Mouse (Mus musculus) forebrain, embryonic 13.5 days (tissue): ENCODE data around the gene Ppp2r2d. TPM values are rescaled to one million over a fixed set of nuclear protein-coding genes. Genes with fewer than 3 reads are reported as not detected.
A peak's percentile ranks its signal among the peaks of the same experiment; 100 is the strongest.

Experiments
- ATAC-seq: fragments of 200-750 bp; cut with Nextera tagmentation; 2 replicates; pipeline ENCODE4 v1.8.0; 2017
- H3K27ac ChIP-seq: fragments of 300-500 bp; sonication (generic); 2 replicates; pipeline ENCODE4 v1.5.1; 2015; ENCODE audit warnings: inconsistent platforms, mild to moderate bottlenecking, moderate library complexity
- H3K27me3 ChIP-seq: fragments of 300-500 bp; sonication (generic); 2 replicates; pipeline ENCODE4 v1.6.1; 2015; ENCODE audit warnings: mild to moderate bottlenecking, inconsistent platforms
- H3K36me3 ChIP-seq: fragments of 300-500 bp; sonication (generic); 2 replicates; pipeline ENCODE4 v1.6.1; 2015; ENCODE audit warnings: mild to moderate bottlenecking, inconsistent platforms; ENCODE audit not compliant: poor library complexity, severe bottlenecking
- H3K4me1 ChIP-seq: fragments of 300-500 bp; sonication (generic); 2 replicates; pipeline ENCODE4 v1.6.1; 2015; ENCODE audit warnings: inconsistent platforms
- H3K4me2 ChIP-seq: fragments of 300-500 bp; sonication (generic); 2 replicates; pipeline ENCODE4 v1.6.1; 2015; ENCODE audit warnings: inconsistent platforms, mild to moderate bottlenecking, moderate library complexity
- H3K4me3 ChIP-seq: fragments of 300-500 bp; sonication (generic); 2 replicates; pipeline ENCODE4 v1.5.1; 2015; ENCODE audit warnings: mild to moderate bottlenecking, inconsistent platforms
- H3K9ac ChIP-seq: fragments of 300-500 bp; sonication (generic); 2 replicates; pipeline ENCODE4 v1.6.1; 2015; ENCODE audit warnings: mild to moderate bottlenecking, inconsistent platforms
- H3K9me3 ChIP-seq: fragments of 300-500 bp; sonication (generic); replicated peaks from 2 replicates; pipeline ENCODE4 v1.6.1; 2016; ENCODE audit warnings: inconsistent platforms
- WGBS: fragments of 180-500 bp; shearing (Covaris S2); methylation state at CpG from one replicate; pipeline ENCODE4 v1.1.7; 2015; 5-methylcytosine and 5-hydroxymethylcytosine counted together
- polyA plus RNA-seq: library from polyadenylated mRNA; unstranded; fragments of >200 nt; fragmentation: Nextera tagmentation; extraction: Ambion mirVana; gene quantifications from 2 replicates; pipeline ENCODE4 v1.2.1, GENCODE M21; 2015

Gene Ppp2r2d
- polyA plus RNA-seq, 1 experiment from 2014 or later = 49.7 TPM

GRCm38 (mm10) chr7:138908768-138909276 lies 62.9 kb downstream of the Ppp2r2d start:
- Histone ChIP-seq H3K27me3 (0 out of 2 replicates have a peak, but pooled peaks cover 5% of the 10 kb centered on the region), H3K36me3 (no peaks in the 10 kb centered on the region), H3K4me1 (peaks cover 26% of the 10 kb centered on the region), H3K4me3 (peak overlapping the region; percentile 75), H3K27ac (no peak overlapping the region), H3K4me2 (peak overlapping the region; percentile 85), H3K9me3 (no peaks in the 10 kb centered on the region), H3K9ac (peak overlapping the region; percentile 80)
- 4% methylated on average over 10 of the region's 10 CpGs for WGBS
- ATAC-seq = no peak

- under 1% methylated on average over 65 of the region's 66 CpGs for WGBS
- H3K9me3 ChIP-seq = no peaks in the 10 kb centered on the region
- peak; percentile 94 for ATAC-seq
- peak within 1 kb of the TSS; percentile 85 for H3K4me2 ChIP-seq
- peak within 1 kb of the TSS; percentile 80 for H3K9ac ChIP-seq
- H3K27me3 ChIP-seq = 0 out of 2 replicates have a peak, but pooled peaks cover 5% of the 10 kb centered on the region
- peaks cover 26% of the 10 kb centered on the region for H3K4me1 ChIP-seq
- H3K27ac ChIP-seq = no peak within 1 kb of the TSS
- H3K36me3 ChIP-seq = no peaks in the 10 kb centered on the region
- peak within 1 kb of the TSS; percentile 75 for H3K4me3 ChIP-seq
Observed at GRCm38 (mm10) chr7:138909277-138910192, 63.7 kb downstream of the Ppp2r2d start, which contains the start of gene Bnip3. Gene Bnip3, minus strand, starts transcription at chr7:138909519.

GRCm38 (mm10) chr7:138910193-138910562 lies 64.3 kb downstream of the Ppp2r2d start:
- Histone ChIP-seq H3K27me3 (0 out of 2 replicates have a peak, but pooled peaks cover 5% of the 10 kb centered on the region), H3K4me3 (peak overlapping the region; percentile 75), H3K36me3 (no peaks in the 10 kb centered on the region), H3K27ac (no peak overlapping the region), H3K9ac (peak overlapping the region; percentile 80), H3K4me1 (peaks cover 26% of the 10 kb centered on the region), H3K4me2 (peak overlapping the region; percentile 85), H3K9me3 (no peaks in the 10 kb centered on the region)
- ATAC-seq = no peak
- WGBS = 26% methylated on average over 7 of the region's 7 CpGs

- H3K4me2 ChIP-seq = no peak overlapping the region
- WGBS = 75% methylated on average over 3 of the region's 3 CpGs
- ATAC-seq = no peak
- H3K9me3 ChIP-seq = no peaks in the 10 kb centered on the region
- H3K27ac ChIP-seq = no peak overlapping the region
- no peaks in the 10 kb centered on the region for H3K36me3 ChIP-seq
- H3K27me3 ChIP-seq = 0 out of 2 replicates have a peak, but pooled peaks cover 5% of the 10 kb centered on the region
- H3K9ac ChIP-seq = no peak overlapping the region
- H3K4me1 ChIP-seq = peaks cover 9% of the 10 kb centered on the region
- H3K4me3 ChIP-seq = no peak overlapping the region
Observed at GRCm38 (mm10) chr7:138913616-138914015, 67.7 kb downstream of the Ppp2r2d start.

- H3K4me2 ChIP-seq = peak overlapping the region; percentile 59
- H3K27me3 ChIP-seq = no peaks in the 10 kb centered on the region; the same call in 1 of the 2 replicates
- no peaks in the 10 kb centered on the region for H3K36me3 ChIP-seq
- H3K4me1 ChIP-seq = peaks cover 11% of the 10 kb centered on the region
- ATAC-seq = no peak
- peak overlapping the region; percentile 24 for H3K4me3 ChIP-seq
- H3K27ac ChIP-seq = no peak overlapping the region
- 5% methylated on average over 26 of the region's 26 CpGs for WGBS
- H3K9ac ChIP-seq = peak overlapping the region; percentile 41
- H3K9me3 ChIP-seq = no peaks in the 10 kb centered on the region
Observed at GRCm38 (mm10) chr7:138919156-138919944, 73.5 kb downstream of the Ppp2r2d start.

GRCm38 (mm10) chr7:138921611-138922010 lies 75.7 kb downstream of the Ppp2r2d start:
- Histone ChIP-seq H3K4me3 (no peak overlapping the region), H3K9me3 (no peaks in the 10 kb centered on the region), H3K36me3 (no peaks in the 10 kb centered on the region), H3K27ac (no peak overlapping the region), H3K4me1 (peaks cover 11% of the 10 kb centered on the region), H3K27me3 (no peaks in the 10 kb centered on the region; the same call in 1 of the 2 replicates), H3K4me2 (no peak overlapping the region), H3K9ac (no peak overlapping the region)
- 93% methylated on average over 8 of the region's 8 CpGs for WGBS
- no peak for ATAC-seq

- no peak overlapping the region for H3K4me2 ChIP-seq
- no peaks in the 10 kb centered on the region for H3K9me3 ChIP-seq
- no peak overlapping the region for H3K4me3 ChIP-seq
- H3K27ac ChIP-seq = no peak overlapping the region
- WGBS = 7% methylated on average over 3 of the region's 3 CpGs
- H3K36me3 ChIP-seq = no peaks in the 10 kb centered on the region
- ATAC-seq = no peak
- peaks cover 11% of the 10 kb centered on the region for H3K4me1 ChIP-seq
- no peaks in the 10 kb centered on the region; the same call in 1 of the 2 replicates for H3K27me3 ChIP-seq
- H3K9ac ChIP-seq = no peak overlapping the region
Observed at GRCm38 (mm10) chr7:138923756-138924425, 78.0 kb downstream of the Ppp2r2d start.

GRCm38 (mm10) chr7:138928456-138928855 lies 82.6 kb downstream of the Ppp2r2d start:
- H3K4me2 ChIP-seq = no peak overlapping the region
- WGBS = 86% methylated on average over 4 of the region's 4 CpGs
- no peak overlapping the region for H3K27ac ChIP-seq

More at GRCm38 (mm10) chr7:138928456-138928855, 82.6 kb downstream of the Ppp2r2d start:
- no peak for ATAC-seq
- Histone ChIP-seq H3K4me1 (no peaks in the 10 kb centered on the region), H3K9ac (no peak overlapping the region), H3K27me3 (no peaks in the 10 kb centered on the region), H3K36me3 (no peaks in the 10 kb centered on the region), H3K4me3 (no peak overlapping the region), H3K9me3 (no peaks in the 10 kb centered on the region)

Other genes starting within 250 kb of the Ppp2r2d start
- 22.0 and 24.4 TPM in 2 replicates for gene Mapk1ip1, start 194 bp downstream of the Ppp2r2d start, polyA plus RNA-seq
- 58.1 and 61.1 TPM in 2 replicates for gene Bnip3, start 63.4 kb downstream of the Ppp2r2d start, polyA plus RNA-seq
- 0.41 and 1.0 TPM in 2 replicates for gene Jakmip3, start 94.7 kb downstream of the Ppp2r2d start, polyA plus RNA-seq
- gene Dpysl4, start 239.9 kb downstream of the Ppp2r2d start, polyA plus RNA-seq = 106 and 141 TPM in 2 replicates